Mouse (Mus musculus): Measurements from ENCODE around the gene Gm6525.

DNA sequence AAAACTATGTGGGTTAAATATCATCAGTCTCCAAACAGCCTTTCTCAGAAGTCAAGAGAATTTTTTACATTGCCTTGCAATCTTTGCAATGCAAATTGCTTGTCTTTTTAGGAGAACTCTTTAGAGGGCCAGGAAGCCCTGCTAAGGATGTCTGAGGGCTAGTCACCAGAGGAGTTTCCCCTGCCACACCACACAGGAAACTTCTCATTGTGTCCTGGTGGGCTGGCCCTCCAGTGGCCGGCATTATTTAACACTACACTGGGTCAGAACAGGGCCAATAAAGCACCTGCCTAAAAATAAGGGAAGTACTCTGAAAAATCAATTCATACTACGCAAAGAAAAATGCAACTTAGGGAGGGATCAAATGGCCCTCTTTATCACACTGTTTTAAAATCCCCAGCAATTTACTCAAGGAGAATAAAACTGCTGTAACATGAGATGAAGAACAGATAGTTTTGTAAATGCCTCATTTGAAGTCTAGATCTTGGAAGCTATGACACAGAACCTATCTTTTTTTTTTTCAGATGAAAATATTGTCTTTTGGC lies 45.3 kb downstream of the Gm6525 start:
- TF ChIP-seq GATA1 (IDR thresholded peaks at IDR 0.05; ENCODE audit: borderline replicate concordance, low read length): no peak
- no peak for TF ChIP-seq FLI1 (IDR thresholded peaks at IDR 0.05; ENCODE audit: low read length)
